Mouse (Mus musculus): ENCODE results near the gene Bag3. TPM values are rescaled to one million over a fixed set of nuclear protein-coding genes. Genes with fewer than 3 reads are reported as not detected.
A peak's percentile ranks its signal among the peaks of the same experiment; 100 is the strongest.

The Bag3 gene
- polyA plus RNA-seq (2017; shearing (Covaris generic)), result 10 to 100 TPM; 10.3 to 12.7 (median 10.4) TPM

DNA sequence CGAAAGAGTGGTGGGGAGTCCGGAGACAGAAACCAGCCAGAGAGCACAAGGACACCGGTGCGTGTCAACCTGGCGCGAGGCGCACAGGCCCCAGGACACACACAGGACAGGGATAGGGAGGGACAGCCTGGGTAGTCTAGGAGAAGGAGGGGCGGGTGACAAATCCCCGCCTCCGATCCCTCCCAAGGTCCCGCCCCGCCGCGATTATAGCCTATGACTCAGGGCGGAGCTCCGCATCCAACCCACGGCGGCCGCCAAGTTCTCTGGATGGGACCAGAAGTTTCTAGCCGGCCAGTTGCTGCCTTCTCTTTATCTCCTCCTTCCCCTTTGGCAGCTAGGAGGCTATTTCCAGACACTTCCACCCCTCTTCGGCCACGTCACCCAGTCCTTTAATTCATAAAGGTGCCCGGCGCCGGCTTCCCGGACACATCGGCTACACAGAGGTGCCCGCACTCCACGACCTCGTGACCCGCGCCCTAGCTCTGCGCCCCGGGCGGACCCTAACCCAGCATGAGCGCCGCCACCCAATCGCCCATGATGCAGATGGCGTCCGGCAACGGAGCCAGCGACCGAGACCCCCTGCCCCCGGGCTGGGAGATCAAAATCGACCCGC is at the start of gene Bag3:
Gene Bag3, plus strand, starts transcription at position 268 of the 613 bp plus-strand sequence.
- ATAC-seq, result peak; percentile 86

DNA sequence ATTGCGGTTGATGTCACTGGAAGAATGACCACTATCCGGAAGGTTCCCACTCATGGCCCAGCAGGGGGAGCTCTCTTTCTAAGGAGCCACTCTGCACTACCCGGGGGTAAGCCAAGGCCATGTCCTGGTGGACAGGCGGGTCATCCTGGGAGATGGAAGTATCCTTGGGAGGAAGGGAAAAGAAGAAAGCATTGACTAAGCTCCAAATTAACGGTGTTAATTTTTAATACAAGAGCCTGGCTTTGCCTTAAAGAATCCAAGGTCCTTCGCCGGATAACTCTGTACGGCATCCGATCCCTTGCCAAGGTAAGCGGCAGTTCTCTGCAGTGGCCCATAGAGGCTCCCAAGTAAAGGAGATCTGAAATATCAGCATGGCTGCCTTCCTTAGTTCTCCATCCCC is 49.1 kb upstream of the Bag3 start:
- ATAC-seq, result no peak

GRCm38 (mm10) chr7:128488986-128489385 is 34.4 kb upstream of the Bag3 start:
- ATAC-seq, result no peak

DNA sequence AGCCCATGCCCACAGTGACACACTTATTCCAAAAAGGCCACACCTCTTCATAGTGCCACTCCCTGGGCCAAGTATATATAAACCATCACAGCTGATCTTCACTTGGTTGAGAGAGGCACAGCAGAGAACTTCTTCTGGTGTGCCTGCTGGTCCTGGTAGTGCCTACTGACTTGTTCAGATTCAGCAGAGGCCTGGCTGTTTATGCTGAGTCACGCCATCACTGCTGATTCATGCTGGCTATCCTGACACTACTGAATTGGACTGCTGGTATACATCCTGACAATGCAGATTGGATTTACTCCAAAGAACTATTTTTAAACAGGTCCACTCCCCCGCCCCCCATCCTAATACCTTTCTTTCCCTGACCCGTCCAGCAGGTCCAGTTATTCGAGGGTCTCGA is 28.9 kb upstream of the Bag3 start:
- ATAC-seq, result no peak

- no peak for ATAC-seq
These were observed 23.6 kb upstream of the Bag3 start for GRCm38 (mm10) chr7:128499801-128500200.

- ATAC-seq, result no peak
These were observed 19.3 kb upstream of the Bag3 start for GRCm38 (mm10) chr7:128504091-128504490.

GRCm38 (mm10) chr7:128511936-128512335 is 11.5 kb upstream of the Bag3 start:
- ATAC-seq, result no peak

GRCm38 (mm10) chr7:128513512-128513911 is 9.9 kb upstream of the Bag3 start:
- ATAC-seq, result no peak

DNA sequence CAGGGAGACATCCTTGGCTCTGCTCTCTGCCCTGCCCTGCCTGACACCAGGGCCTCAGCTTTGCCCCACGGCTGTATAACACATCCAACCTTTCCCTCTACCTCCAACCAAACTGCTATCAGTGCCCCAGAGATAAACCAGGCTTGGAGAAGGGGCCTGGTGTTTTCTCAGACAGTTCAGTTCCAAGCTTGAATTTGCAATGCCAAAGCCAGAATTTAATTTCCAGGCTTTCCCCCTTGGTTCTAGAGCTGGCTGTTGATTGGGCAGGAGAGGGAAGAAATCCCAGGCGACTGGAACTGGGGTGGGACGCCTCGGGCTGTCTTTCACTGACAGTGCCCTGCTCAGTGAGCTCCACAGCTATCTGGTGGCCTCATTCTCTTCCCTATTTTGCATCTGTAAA is 9.1 kb upstream of the Bag3 start:
- ATAC-seq, result no peak

GRCm38 (mm10) chr7:128516346-128516745 is 7.1 kb upstream of the Bag3 start:
- no peak for ATAC-seq

GRCm38 (mm10) chr7:128519316-128520050 is 3.9 kb upstream of the Bag3 start:
- no peak for ATAC-seq

- ATAC-seq, result peak; percentile 53
These were observed 656 bp downstream of the Bag3 start for GRCm38 (mm10) chr7:128523962-128524581.

DNA sequence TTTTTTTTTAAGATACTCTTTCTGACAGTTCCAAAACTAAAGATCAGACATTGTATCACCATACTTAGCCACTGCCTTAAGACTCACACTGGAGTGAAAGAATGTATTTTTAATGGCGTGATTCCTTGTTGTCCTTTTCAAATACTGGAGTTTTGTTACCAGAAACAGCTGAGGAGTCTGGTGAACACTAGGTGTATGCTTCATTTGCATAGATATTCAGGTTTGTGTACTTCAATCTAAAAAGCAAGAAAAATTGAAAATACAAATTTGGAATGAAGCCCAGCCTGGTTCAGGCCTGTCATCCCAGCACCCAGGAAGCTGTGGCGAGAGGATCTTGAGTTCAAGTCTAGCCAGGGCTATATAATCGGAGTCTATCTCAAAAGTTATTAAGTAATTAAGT is 1.2 kb downstream of the Bag3 start:
- no peak for ATAC-seq

- ATAC-seq, result no peak
These were observed 3.2 kb downstream of the Bag3 start for GRCm38 (mm10) chr7:128526611-128527010.

GRCm38 (mm10) chr7:128528596-128528995 is 5.2 kb downstream of the Bag3 start:
- ATAC-seq, result no peak

GRCm38 (mm10) chr7:128529126-128529525 is 5.7 kb downstream of the Bag3 start:
- ATAC-seq, result no peak

- ATAC-seq, result no peak
These were observed 6.2 kb downstream of the Bag3 start for GRCm38 (mm10) chr7:128529574-128530051.

- ATAC-seq, result no peak
These were observed 7.6 kb downstream of the Bag3 start for GRCm38 (mm10) chr7:128531031-128531430.

- no peak for ATAC-seq
These were observed 8.5 kb downstream of the Bag3 start for GRCm38 (mm10) chr7:128531929-128532328.

DNA sequence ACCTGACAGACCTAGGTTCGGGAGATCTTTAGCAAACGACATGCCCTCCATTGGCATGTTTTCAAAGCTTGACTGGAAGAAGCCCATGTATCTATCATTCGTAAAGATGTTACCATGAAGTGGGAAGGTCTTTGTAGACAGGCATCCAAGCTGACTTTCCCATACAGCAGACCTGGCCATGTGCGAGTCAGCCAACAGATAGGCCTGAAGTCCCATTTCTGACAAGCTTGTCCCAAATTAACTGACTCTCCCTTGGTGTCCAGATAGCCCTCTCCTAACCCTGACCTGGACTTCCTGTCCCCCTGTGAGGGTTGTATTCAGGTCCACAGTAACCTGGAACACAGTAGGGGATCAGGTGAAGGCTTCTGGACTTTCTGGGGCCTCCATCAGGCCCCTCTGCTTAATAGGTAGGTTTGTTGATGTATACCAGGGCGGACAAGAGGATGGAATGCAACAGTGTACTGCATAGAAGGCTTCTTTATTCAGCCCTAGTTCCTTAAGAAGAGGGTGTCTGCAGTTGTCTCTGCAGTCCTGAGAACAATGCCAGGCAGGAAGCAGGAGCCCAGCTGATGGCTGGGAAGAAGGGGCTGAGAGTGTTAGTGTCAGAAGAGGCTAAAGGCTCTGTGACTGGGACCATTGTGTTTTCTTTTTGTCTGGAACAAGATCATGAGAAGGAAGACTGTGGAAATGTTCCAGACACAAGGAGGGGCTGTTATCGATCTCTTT is 9.2 kb downstream of the Bag3 start:
- no peak for ATAC-seq

DNA sequence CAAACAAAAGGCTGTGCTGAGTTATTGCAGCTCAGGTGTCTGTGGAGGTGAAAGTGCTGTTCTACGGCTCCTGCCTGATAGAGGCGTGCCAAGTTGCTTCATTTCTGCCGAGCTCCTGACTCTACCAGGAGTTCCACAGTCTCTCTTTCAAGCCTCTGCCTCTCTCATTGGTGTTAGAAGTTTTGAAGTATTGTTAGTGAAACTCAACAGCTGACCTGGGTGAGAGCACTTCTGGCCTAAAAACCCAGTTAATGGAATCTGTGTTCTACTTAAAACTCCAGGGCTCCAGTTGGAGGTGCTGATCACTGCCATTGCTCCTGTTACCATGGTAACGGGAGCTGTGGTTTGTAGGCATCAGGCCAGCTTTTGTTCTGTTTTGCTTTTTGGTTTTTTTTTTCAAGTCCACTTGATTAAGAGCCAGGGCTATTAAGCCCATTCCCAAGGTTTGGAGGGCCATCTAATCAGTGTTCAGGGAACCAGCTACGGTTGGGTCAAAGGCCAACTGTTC is 11.6 kb downstream of the Bag3 start:
- no peak for ATAC-seq

- no peak for ATAC-seq
These were observed 12.7 kb downstream of the Bag3 start for GRCm38 (mm10) chr7:128536074-128536473.

DNA sequence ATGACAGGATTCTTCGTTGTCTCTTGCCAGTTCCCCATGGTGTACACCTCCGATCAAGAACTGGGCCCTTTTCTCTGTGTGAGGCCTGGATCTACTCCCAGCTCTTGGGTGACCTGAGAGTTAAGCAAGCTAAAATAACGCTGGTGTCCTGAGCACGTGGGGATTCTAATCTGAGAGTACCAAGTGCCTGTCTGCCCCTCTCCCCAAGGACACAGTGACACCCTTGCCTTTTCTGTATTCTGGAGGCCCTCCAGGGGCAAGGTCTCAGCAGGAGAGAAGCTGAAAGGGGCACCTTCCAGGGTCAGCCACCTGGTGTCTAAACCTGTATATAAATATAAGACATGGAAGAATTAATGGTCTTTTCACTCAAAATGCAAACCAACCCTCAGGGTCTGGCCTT is 14.3 kb downstream of the Bag3 start:
- ATAC-seq, result no peak
